Mouse (Mus musculus) C2C12 (cell line): ENCODE measurements around the gene Mn1.

Experiments used
- CEBPB ChIP-seq: IDR thresholded peaks from one replicate; pipeline ENCODE4 v1.6.1; 2011; ENCODE audit warnings: low read depth, mild to moderate bottlenecking, control low read depth, moderate library complexity
- CTCF ChIP-seq: IDR thresholded peaks from one replicate; pipeline ENCODE4 v1.5.1; 2011; ENCODE audit not compliant: control insufficient read depth, insufficient read depth, insufficient read length
- MAX ChIP-seq: IDR thresholded peaks from one replicate; pipeline ENCODE4 v1.6.1; 2011; ENCODE audit warnings: mild to moderate bottlenecking, control low read depth
- MYOD1 ChIP-seq: IDR thresholded peaks from one replicate; pipeline ENCODE4 v1.6.1; 2011; ENCODE audit warnings: low read depth; ENCODE audit not compliant: control insufficient read depth, insufficient read length
- USF1 ChIP-seq: IDR thresholded peaks from one replicate; pipeline ENCODE4 v1.6.1; 2011; ENCODE audit warnings: low read depth, mild to moderate bottlenecking, control low read depth, moderate library complexity

GRCm38 (mm10) chr5:111383335-111383734, 33.8 kb upstream of the Mn1 start:
- TF ChIP-seq CTCF (no peak), MYOD1 (no peak), MAX (no peak), USF1 (no peak), CEBPB (no peak)
